Mouse (Mus musculus) adrenal gland, postnatal 25 days (tissue): ENCODE results near the gene Tpd52l2. TPM values are rescaled to one million over a fixed set of nuclear protein-coding genes. Genes with fewer than 3 reads are reported as not detected.

ENCODE experiments used
- DNase-seq: peaks from one replicate; pipeline ENCODE4 v3.0.0; 2021; ENCODE audit warnings: mixed read lengths
- long read RNA-seq: library from polyadenylated mRNA; stranded (forward); transcript quantifications from one replicate; pipeline ENCODE4 v2.0.0, GENCODE M21; 2021
- total RNA-seq: library from RNA; stranded (reverse); gene quantifications from 2 replicates; pipeline ENCODE4 v1.2.3, GENCODE M21; 2021

The Tpd52l2 gene
- 118 and 121 TPM in 2 replicates for total RNA-seq
- long read RNA-seq, transcript Tpd52l2-204 (6 exons, 3,475 nt), result minor isoform, 7 of 125 reads
- long read RNA-seq, transcript Tpd52l2-208 (8 exons, 3,603 nt), result minor isoform, 14 of 125 reads
- long read RNA-seq, transcript Tpd52l2-201 (7 exons, 2,950 nt), result major isoform, 88 of 125 reads
- long read RNA-seq, partial matches to known transcripts, result 3 of 125 reads
- long read RNA-seq, other reads (novel, unspliced or antisense), result 8 of 125 reads

- peak; percentile 91 for DNase-seq
Measured at GRCm38 (mm10) chr2:181496831-181497547, at the start of gene Tpd52l2. Gene Tpd52l2, plus strand, starts transcription at chr2:181497142.

GRCm38 (mm10) chr2:181452181-181452580 lies 44.8 kb upstream of the Tpd52l2 start:
- no peak for DNase-seq

- DNase-seq, result no peak
Measured at GRCm38 (mm10) chr2:181453274-181453673, 43.7 kb upstream of the Tpd52l2 start.

- no peak for DNase-seq
Measured at GRCm38 (mm10) chr2:181455899-181456298, 41.0 kb upstream of the Tpd52l2 start.

- DNase-seq, result no peak
Measured at GRCm38 (mm10) chr2:181457831-181458230, 39.1 kb upstream of the Tpd52l2 start.

GRCm38 (mm10) chr2:181458411-181459152 lies 38.4 kb upstream of the Tpd52l2 start:
- peak; percentile 48 for DNase-seq

GRCm38 (mm10) chr2:181459153-181459672 lies 37.7 kb upstream of the Tpd52l2 start, which contains the start of gene Zbtb46:
Gene Zbtb46, minus strand, starts transcription at chr2:181459426.
- peak; percentile 97 for DNase-seq

- peak; percentile 66 for DNase-seq
Measured at GRCm38 (mm10) chr2:181459673-181460621, 37.0 kb upstream of the Tpd52l2 start.

GRCm38 (mm10) chr2:181461536-181462100 lies 35.3 kb upstream of the Tpd52l2 start:
- DNase-seq, result no peak

- DNase-seq, result no peak
Measured at GRCm38 (mm10) chr2:181462604-181463003, 34.3 kb upstream of the Tpd52l2 start.

- DNase-seq, result peak; percentile 63
Measured at GRCm38 (mm10) chr2:181463008-181463738, 33.8 kb upstream of the Tpd52l2 start.

- no peak for DNase-seq
Measured at GRCm38 (mm10) chr2:181465423-181465822, 31.5 kb upstream of the Tpd52l2 start.

GRCm38 (mm10) chr2:181470285-181470684 lies 26.7 kb upstream of the Tpd52l2 start:
- DNase-seq, result no peak

GRCm38 (mm10) chr2:181471246-181471645 lies 25.7 kb upstream of the Tpd52l2 start:
- peak; percentile 37 for DNase-seq

GRCm38 (mm10) chr2:181472256-181472827 lies 24.6 kb upstream of the Tpd52l2 start:
- no peak for DNase-seq

GRCm38 (mm10) chr2:181483120-181483519 lies 13.8 kb upstream of the Tpd52l2 start:
- DNase-seq, result no peak

- DNase-seq, result peak; percentile 47
Measured at GRCm38 (mm10) chr2:181483562-181484318, 13.2 kb upstream of the Tpd52l2 start.

- peak; percentile 32 for DNase-seq
Measured at GRCm38 (mm10) chr2:181484456-181485233, 12.3 kb upstream of the Tpd52l2 start.
